13 mouse cellular contexts compared by ENCODE assay signal in genomic region chr5:81610223-81610622, GRCm38 (mm10).
A peak's percentile ranks its signal among the peaks of the same experiment; 100 is the strongest.
DNase-seq lines count a peak whose midpoint lies in the region; ATAC-seq lines count a peak whose summit lies in the region.
"Had no signal": no experiment of that assay in that cellular context is flagged by ENCODE, and none has a peak within 500 bp of the region (broad histone marks: within the 10 kb centered on the region; RNA-seq: fewer than 3 reads in every experiment).

No protein-coding gene starts in this region.

- H3K9me3 ChIP-seq in kidney, embryonic 14.5 days (ENCODE audit: control insufficient read depth, low read length), result no peaks in the 10 kb centered on the region
- H3K9me3 ChIP-seq: midbrain, embryonic 13.5 days had no signal

- no peak for ATAC-seq in kidney, embryonic 14.5 days (ENCODE audit: low FRiP score, low TSS enrichment)
- ATAC-seq in inflammation-experienced regulatory T-cells, adult 6 months, result no peak
- ATAC-seq: midbrain, embryonic 13.5 days had no signal

- 72% methylated on average over 5 of the region's 5 CpGs for WGBS in kidney, embryonic 14.5 days

- no peak overlapping the region for H3K9ac ChIP-seq in kidney, embryonic 14.5 days (ENCODE audit: low read depth, low read length)
- H3K9ac ChIP-seq: midbrain, embryonic 13.5 days had no signal

- H3K27ac ChIP-seq in kidney, embryonic 14.5 days (ENCODE audit: low read depth, low read length), result no peak overlapping the region
- H3K27ac ChIP-seq: heart, adult 2 months; midbrain, embryonic 13.5 days had no signal

- H3K4me2 ChIP-seq in kidney, embryonic 14.5 days (replicated peaks; ENCODE audit: low read depth, low read length), result no peak overlapping the region
- H3K4me2 ChIP-seq: midbrain, embryonic 13.5 days had no signal

- no peak overlapping the region for H3K4me3 ChIP-seq in kidney, embryonic 14.5 days (ENCODE audit: low read length)
- H3K4me3 ChIP-seq: heart, adult 2 months; midbrain, embryonic 13.5 days had no signal

- peak; percentile 2 for DNase-seq in adrenal gland, adult 2 months
- no peak for DNase-seq in adrenal gland, postnatal 4 days (ENCODE audit: low spot score in 2 of 2)
- DNase-seq in layer of hippocampus, adult 11-12 months (ENCODE audit: low spot score), result peak; percentile 18
- no peak for DNase-seq in layer of hippocampus, postnatal 25 days (ENCODE audit: extremely low spot score in 1 of 2, low spot score in 1 of 2)
- DNase-seq in brain, adult 2 months (ENCODE audit: low read depth, low spot score), result peak; percentile 56
- peak; percentile 18 to 32 for DNase-seq in cerebellum, postnatal 36 days
- DNase-seq: embryo, embryonic 11 days; heart, adult 2 months; lung, adult 2 months; spleen, adult 18-20 months had no signal

- H3K4me1 ChIP-seq in kidney, embryonic 14.5 days (ENCODE audit: control insufficient read depth, insufficient read depth, low read length), result no peaks in the 10 kb centered on the region

- no peaks in the 10 kb centered on the region for H3K27me3 ChIP-seq in kidney, embryonic 14.5 days (ENCODE audit: control insufficient read depth, insufficient read depth, low read length)
- H3K27me3 ChIP-seq: midbrain, embryonic 13.5 days had no signal

- no peaks in the 10 kb centered on the region for H3K36me3 ChIP-seq in kidney, embryonic 14.5 days (ENCODE audit: control insufficient read depth, insufficient read depth, low read length)
- H3K36me3 ChIP-seq: midbrain, embryonic 13.5 days had no signal

Comparison
In these comparisons a context has a peak if more than half of its experiments do, and no peak if none do; other contexts are left out.
1. DNase-seq: peak in adrenal gland, adult 2 months (single experiment), layer of hippocampus, adult 11-12 months (single experiment), brain, adult 2 months (single experiment) and cerebellum, postnatal 36 days (2 of 2); none in adrenal gland, postnatal 4 days (0 of 2) and layer of hippocampus, postnatal 25 days (0 of 2).